Mouse (Mus musculus): ENCODE results near the gene Eif6. TPM values are rescaled to one million over a fixed set of nuclear protein-coding genes. Genes with fewer than 3 reads are reported as not detected.

Gene Eif6
- polyA plus RNA-seq, 1 experiment = 112 TPM

DNA sequence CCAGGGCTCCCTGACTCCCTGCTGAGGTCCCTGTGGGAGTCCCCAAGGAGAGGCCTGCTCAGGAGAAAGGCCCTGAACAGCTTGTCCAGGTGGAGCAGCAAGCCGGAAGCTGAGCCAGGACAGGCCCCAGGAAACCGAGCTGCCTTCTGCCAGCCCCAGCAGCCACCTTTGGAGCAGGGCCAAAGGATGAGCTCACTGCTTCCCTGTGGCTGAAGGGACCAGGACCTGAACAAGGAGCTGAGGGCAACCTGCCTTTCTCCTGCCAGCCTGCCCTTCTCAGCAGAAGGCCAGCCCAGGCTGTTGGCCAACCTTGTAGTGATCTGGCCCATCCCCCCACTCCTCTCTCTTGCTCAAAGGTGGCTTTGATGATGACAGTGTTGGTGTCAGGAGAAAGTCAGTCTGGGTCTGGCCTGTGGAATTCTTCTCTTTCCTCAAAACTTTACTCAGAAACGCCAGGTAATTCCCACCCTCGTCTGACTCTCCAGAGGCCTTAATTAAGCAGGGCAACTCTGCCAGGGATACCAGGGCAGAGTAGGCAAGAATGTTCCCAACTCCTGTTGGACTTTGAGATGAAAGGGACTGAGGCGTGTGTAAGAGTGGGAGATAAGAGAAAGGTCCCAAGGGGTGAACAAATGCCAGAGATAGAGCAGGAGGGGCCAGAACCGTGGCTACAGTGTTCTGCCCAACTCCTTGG lies 21.3 kb downstream of the Eif6 start:
- no peak for TF ChIP-seq POLR2A (IDR thresholded peaks at IDR 0.05; ENCODE audit: borderline replicate concordance, extremely low read depth, low read depth, low read length)
- no peak for TF ChIP-seq CTCF (IDR thresholded peaks at IDR 0.05; ENCODE audit: insufficient read depth, low read length)
- Histone ChIP-seq H3K4me1 (ENCODE audit: control insufficient read depth, insufficient read depth, low read length) (peaks cover 4% of the 10 kb centered on the region), H3K4me3 (replicated peaks; ENCODE audit: extremely low read depth, low read depth, low read length) (no peak overlapping the region)
- no peak for DNase-seq
- 44% methylated on average over 6 of the region's 6 CpGs for WGBS

DNA sequence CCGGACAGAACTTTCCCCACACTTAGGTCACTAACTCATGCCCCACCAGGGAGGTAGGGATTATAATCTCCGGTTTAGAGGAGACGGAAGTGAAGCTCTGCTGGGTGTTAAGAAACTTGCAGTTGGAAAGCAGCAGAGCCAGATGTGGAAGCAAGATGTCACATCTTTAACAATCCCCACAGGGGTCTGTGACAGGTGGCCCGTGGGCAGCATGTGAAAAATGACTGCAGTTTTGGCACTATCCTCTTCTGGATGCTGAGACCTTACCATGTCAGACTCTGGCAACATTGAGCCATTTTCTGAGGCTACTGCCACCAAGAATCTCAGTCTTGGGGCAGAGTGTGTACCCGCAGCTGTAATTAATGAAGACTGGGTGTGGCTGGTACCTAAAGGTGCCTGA lies 22.7 kb downstream of the Eif6 start:
- no peak for DNase-seq
- 54% methylated on average over 5 of the region's 5 CpGs for WGBS
- Histone ChIP-seq H3K4me1 (ENCODE audit: control insufficient read depth, insufficient read depth, low read length) (peaks cover 4% of the 10 kb centered on the region), H3K4me3 (replicated peaks; ENCODE audit: extremely low read depth, low read depth, low read length) (no peak overlapping the region)
- TF ChIP-seq CTCF (IDR thresholded peaks at IDR 0.05; ENCODE audit: insufficient read depth, low read length) (no peak), POLR2A (IDR thresholded peaks at IDR 0.05; ENCODE audit: borderline replicate concordance, extremely low read depth, low read depth, low read length) (no peak)

DNA sequence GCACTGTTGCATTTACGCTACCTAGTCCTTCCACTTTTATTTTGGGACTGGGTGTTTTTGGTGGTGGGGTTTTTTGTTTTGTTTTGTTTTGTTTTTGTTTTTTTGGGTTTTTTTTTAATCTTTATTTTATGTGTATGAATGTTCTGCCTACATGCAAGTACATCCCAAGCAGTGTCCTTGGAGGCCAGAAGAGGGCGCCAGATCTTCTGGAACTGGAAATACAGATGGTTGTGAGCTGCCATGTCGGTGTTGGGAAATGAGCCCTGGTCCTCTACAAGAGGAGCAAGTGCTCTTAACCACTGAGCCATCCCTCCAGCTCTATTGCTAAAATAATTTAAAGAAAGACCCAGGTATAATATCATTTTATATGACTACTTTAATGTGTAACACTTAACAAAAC lies 24.0 kb downstream of the Eif6 start:
- Histone ChIP-seq H3K4me3 (replicated peaks; ENCODE audit: extremely low read depth, low read depth, low read length) (no peak overlapping the region), H3K4me1 (ENCODE audit: control insufficient read depth, insufficient read depth, low read length) (peaks cover 4% of the 10 kb centered on the region)
- WGBS = 58% methylated on average over 3 of the region's 3 CpGs
- no peak for TF ChIP-seq POLR2A (IDR thresholded peaks at IDR 0.05; ENCODE audit: borderline replicate concordance, extremely low read depth, low read depth, low read length)
- TF ChIP-seq CTCF (IDR thresholded peaks at IDR 0.05; ENCODE audit: insufficient read depth, low read length) = peak; percentile 27
- no peak for DNase-seq

DNA sequence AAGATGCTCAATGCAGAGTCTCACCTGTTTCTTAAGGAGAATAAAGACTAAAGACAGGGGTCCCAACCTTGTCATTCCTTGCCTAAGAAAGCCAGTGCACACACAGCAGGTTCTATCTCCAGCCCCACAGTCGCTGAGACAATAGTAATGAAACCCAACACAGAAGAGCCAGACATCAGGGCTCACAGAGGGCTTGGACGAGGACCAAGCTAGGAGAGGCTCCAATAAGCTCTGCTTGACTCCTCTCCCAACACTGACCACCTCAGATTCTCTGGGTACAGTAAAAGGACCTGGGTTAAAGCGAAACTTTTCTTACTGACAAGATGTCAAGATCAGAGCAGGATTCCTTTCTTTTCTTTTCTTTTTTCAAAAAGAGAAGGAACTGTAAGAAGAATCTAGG lies 28.1 kb downstream of the Eif6 start:
- no peak for DNase-seq
- Histone ChIP-seq H3K4me1 (ENCODE audit: control insufficient read depth, insufficient read depth, low read length) (no peaks in the 10 kb centered on the region), H3K4me3 (replicated peaks; ENCODE audit: extremely low read depth, low read depth, low read length) (no peak overlapping the region)
- no peak for TF ChIP-seq POLR2A (IDR thresholded peaks at IDR 0.05; ENCODE audit: borderline replicate concordance, extremely low read depth, low read depth, low read length)
- whole genome bisulfite sequencing = 53% methylated on average over 3 of the region's 3 CpGs

DNA sequence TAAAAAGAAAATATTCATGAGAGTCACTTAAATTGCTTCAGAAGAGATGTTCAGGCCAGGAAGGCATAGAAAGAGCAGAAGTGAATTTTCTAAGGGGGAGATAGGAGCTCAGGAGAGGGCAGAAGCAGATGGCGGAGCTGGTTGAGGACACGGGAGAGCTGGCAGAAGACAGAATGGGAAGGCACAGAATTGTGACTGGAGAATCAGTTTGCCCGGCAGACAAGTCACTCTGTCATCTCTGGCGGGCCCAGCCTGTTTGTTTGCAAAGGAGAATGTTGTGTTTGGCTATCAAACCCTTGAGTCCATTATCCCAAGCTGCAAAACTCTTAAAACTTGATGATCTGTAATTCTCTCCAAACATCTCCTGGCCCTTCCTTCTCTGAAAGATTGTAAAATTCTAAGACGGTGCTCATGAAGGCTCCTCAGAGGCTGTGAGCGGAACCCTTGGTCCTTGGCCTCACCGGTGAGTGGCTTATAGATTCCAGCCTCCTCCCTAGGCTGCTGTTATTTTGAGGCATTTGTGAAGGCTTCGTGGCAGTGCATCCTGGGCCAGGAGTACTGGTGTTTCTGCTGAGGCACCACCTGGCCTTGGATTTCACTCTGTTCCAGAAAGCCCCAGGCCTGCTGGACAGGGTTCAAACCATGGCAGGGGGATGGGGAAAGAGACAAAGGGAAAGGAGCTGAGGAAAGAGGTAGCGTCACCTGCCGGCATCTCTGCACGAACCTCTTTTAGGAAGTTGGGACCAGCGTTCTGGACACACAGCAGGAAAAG lies 31.9 kb downstream of the Eif6 start:
- TF ChIP-seq POLR2A (IDR thresholded peaks at IDR 0.05; ENCODE audit: borderline replicate concordance, extremely low read depth, low read depth, low read length) (no peak), CTCF (IDR thresholded peaks at IDR 0.05; ENCODE audit: insufficient read depth, low read length) (no peak)
- no peak for DNase-seq
- Histone ChIP-seq H3K4me1 (ENCODE audit: control insufficient read depth, insufficient read depth, low read length) (no peaks in the 10 kb centered on the region), H3K4me3 (replicated peaks; ENCODE audit: extremely low read depth, low read depth, low read length) (no peak overlapping the region)
- 79% methylated on average over 12 of the region's 12 CpGs for WGBS

DNA sequence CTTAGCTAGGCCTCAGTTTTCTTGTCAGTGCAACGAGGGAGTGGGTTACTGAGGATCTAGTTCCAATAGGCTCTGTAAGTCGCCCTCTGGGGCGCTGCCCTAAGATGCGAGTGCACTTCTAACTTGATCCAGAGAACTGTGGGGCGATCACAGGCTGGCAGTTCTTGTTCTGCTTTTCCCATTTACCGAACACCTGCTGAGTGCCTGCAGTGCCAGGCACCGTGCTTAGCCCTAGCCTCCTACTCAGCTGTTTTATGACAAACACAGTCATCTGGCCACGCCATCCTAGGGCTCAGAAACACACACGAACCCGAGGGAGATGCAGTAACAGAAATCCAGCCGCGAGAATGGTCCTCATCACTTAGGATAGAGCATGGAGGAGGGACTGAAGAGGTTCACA lies 33.8 kb downstream of the Eif6 start:
- WGBS = 36% methylated on average over 12 of the region's 12 CpGs
- no peaks in the 10 kb centered on the region for H3K4me1 ChIP-seq (ENCODE audit: control insufficient read depth, insufficient read depth, low read length)
- TF ChIP-seq CTCF (IDR thresholded peaks at IDR 0.05; ENCODE audit: insufficient read depth, low read length) = no peak
- TF ChIP-seq POLR2A (IDR thresholded peaks at IDR 0.05; ENCODE audit: borderline replicate concordance, extremely low read depth, low read depth, low read length) = no peak
- H3K4me3 ChIP-seq (replicated peaks; ENCODE audit: extremely low read depth, low read depth, low read length) = no peak overlapping the region
- DNase-seq = no peak

DNA sequence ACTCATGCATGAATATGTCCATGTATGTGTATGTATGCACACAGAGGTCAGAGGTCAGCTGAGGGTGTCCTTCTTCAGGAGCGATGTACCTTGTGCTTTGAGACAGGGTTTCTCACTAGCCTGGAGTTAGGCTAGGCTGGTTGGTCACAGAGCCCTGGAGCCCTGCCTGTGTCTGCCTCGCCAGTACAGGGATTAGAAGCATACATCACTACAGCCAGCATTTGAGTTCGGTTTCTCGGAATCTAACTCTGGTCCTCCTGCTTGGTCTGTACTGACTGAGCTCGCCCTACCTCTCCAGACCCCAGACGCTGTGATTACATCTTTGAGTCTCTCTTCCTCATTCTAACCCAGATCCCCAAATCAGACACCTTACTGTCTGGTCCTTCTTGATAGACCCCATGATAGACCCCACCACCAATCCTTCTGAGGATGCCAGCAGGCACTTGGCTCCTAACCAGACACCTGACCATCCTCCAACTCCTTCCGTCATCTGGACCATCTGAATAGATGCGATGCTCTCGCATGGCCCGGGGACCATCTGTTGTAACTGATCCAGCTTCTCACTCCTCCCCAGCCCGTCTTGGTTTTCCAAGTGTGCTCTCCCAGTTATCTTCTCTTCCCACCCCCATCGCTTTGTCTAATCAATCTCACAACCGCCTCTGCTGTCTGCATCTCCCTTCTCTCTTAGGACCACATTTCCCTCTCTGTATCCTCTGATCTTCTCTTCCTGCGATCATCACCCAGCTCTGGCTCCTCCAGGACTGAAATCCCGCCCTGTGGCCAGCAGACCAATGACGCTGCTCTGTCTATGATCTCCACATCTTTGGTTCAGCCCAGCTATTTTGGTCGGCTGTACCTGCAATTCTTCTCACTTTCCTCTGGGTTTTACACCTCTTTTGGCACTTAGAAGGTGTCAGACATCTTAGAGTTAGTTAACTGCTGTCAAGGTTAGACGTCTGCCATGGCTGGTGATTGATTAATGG lies 38.5 kb downstream of the Eif6 start:
- DNase-seq = no peak
- Histone ChIP-seq H3K4me1 (ENCODE audit: control insufficient read depth, insufficient read depth, low read length) (no peaks in the 10 kb centered on the region), H3K4me3 (replicated peaks; ENCODE audit: extremely low read depth, low read depth, low read length) (no peak overlapping the region)
- TF ChIP-seq CTCF (IDR thresholded peaks at IDR 0.05; ENCODE audit: insufficient read depth, low read length) = no peak
- no peak for TF ChIP-seq POLR2A (IDR thresholded peaks at IDR 0.05; ENCODE audit: borderline replicate concordance, extremely low read depth, low read depth, low read length)
- 55% methylated on average over 18 of the region's 18 CpGs for WGBS

DNA sequence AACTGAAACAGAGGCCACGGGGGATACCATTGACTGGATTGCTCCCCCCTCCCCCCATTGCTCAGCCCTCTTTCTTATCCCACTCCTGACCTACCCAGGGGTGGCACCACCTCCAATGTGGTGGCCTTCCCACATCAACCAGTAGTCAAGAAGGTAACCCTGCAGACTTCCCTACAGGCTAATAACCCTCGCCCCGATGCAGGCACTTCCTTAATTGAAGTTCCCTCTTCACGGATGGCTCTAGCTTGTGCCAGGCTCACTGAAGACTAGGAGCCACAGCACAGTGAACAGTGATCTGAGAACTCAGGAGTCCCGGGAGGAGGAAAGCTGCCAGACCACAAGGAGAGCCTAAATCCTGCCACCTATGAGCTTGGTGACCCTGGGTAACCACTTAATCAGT lies 39.8 kb downstream of the Eif6 start:
- TF ChIP-seq POLR2A (IDR thresholded peaks at IDR 0.05; ENCODE audit: borderline replicate concordance, extremely low read depth, low read depth, low read length) (no peak), CTCF (IDR thresholded peaks at IDR 0.05; ENCODE audit: insufficient read depth, low read length) (no peak)
- Histone ChIP-seq H3K4me3 (replicated peaks; ENCODE audit: extremely low read depth, low read depth, low read length) (no peak overlapping the region), H3K4me1 (ENCODE audit: control insufficient read depth, insufficient read depth, low read length) (no peaks in the 10 kb centered on the region)
- WGBS = 62% methylated on average over 5 of the region's 5 CpGs
- no peak for DNase-seq

DNA sequence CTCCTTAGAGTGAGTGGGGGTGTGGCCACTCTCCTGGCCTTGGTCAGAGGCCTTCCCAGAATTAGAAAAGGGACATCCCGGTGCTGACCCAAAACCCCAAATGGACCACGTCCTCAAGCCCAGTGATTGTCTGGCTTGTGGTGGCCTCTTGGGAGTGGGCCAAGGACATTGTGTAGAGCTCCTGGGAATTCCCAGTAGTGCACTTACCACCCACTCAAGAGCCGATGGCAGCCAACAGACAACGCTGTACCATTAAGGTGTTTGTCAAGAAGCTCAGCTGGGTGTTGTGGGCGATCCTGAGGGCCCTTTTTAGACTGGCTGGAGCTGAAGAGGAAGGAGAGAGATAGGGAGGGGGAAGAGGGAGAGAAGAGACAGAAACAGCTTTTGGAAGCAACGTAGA lies 42.2 kb downstream of the Eif6 start:
- TF ChIP-seq POLR2A (IDR thresholded peaks at IDR 0.05; ENCODE audit: borderline replicate concordance, extremely low read depth, low read depth, low read length) = no peak
- TF ChIP-seq CTCF (IDR thresholded peaks at IDR 0.05; ENCODE audit: insufficient read depth, low read length) = no peak
- H3K4me3 ChIP-seq (replicated peaks; ENCODE audit: extremely low read depth, low read depth, low read length) = no peak overlapping the region
- 50% methylated on average over 6 of the region's 6 CpGs for WGBS
- no peak for DNase-seq
- no peaks in the 10 kb centered on the region for H3K4me1 ChIP-seq (ENCODE audit: control insufficient read depth, insufficient read depth, low read length)

Data from lung, adult 2 months (tissue).